Mouse (Mus musculus): Measurements from ENCODE around the gene Wnt10b.

- TF ChIP-seq CTCF (IDR thresholded peaks at IDR 0.05; ENCODE audit: low read depth) = no peak
- no peak for TF ChIP-seq EP300 (IDR thresholded peaks at IDR 0.05; ENCODE audit: low read depth)
These were observed 13.3 kb upstream of the Wnt10b start for GRCm38 (mm10) chr15:98791221-98791620.
